ENCODE assay signal across 19 mouse cellular contexts in genomic region chr19:46433712-46434111, GRCm38 (mm10). TPM values are rescaled to one million over a fixed set of nuclear protein-coding genes. Genes with fewer than 3 reads are reported as not detected.
DNase-seq lines count a peak whose midpoint lies in the region; ATAC-seq lines count a peak whose summit lies in the region.
"Had no signal": no experiment of that assay in that cellular context is flagged by ENCODE, and none has a peak within 500 bp of the region (broad histone marks: within the 10 kb centered on the region; RNA-seq: fewer than 3 reads in every experiment).

No protein-coding gene starts in this region.

- peaks cover 41% of the 10 kb centered on the region for H3K4me1 ChIP-seq in hindbrain, embryonic 10.5 days (replicated peaks)
- H3K4me1 ChIP-seq in hindbrain, embryonic 14.5 days (replicated peaks; ENCODE audit: control insufficient read depth, insufficient read depth, low read length): 0 out of 2 replicates have a peak, but pooled peaks cover 14% of the 10 kb centered on the region
- H3K4me1 ChIP-seq in embryonic facial prominence, embryonic 10.5 days: peaks cover 57% of the 10 kb centered on the region
- H3K4me1 ChIP-seq in embryonic facial prominence, embryonic 14.5 days (ENCODE audit: control insufficient read depth, insufficient read depth, low read length): peaks cover 21% of the 10 kb centered on the region
- peaks cover 37% of the 10 kb centered on the region for H3K4me1 ChIP-seq in limb, embryonic 10.5 days
- H3K4me1 ChIP-seq: heart, embryonic 15.5 days had no signal

- DNase-seq in hindbrain, embryonic 10.5 days (ENCODE audit: low spot score): no peak
- DNase-seq in hindbrain, embryonic 14.5 days (ENCODE audit: low spot score): no peak
- DNase-seq in embryonic facial prominence, embryonic 10.5 days (ENCODE audit: low spot score): peak; percentile 52
- no peak for DNase-seq in embryonic facial prominence, embryonic 14.5 days (ENCODE audit: low spot score)
- no peak for DNase-seq in limb, embryonic 10.5 days (ENCODE audit: low spot score)
- no peak for DNase-seq in heart, postnatal 36 days
- DNase-seq in c-Kit-positive CD71-positive TER-119-positive erythroid progenitor cells, embryonic 14.5 days (ENCODE audit: low spot score): no peak
- DNase-seq in right cerebral cortex, postnatal 36 days (ENCODE audit: low spot score in 2 of 2): no peak
- DNase-seq: adrenal gland, postnatal 14 days; cerebellum, adult 18-20 months; heart, adult 2 months; thymus, postnatal 25 days had no signal

- intact Hi-C loops in heart, postnatal 36 days (cut with DNase I): no loop called here

- no peak overlapping the region for H3K4me2 ChIP-seq in hindbrain, embryonic 14.5 days (replicated peaks)
- peak overlapping the region; percentile 18; the same call in 1 of the 2 replicates for H3K4me2 ChIP-seq in embryonic facial prominence, embryonic 14.5 days (ENCODE audit: low read depth, low read length)
- H3K4me2 ChIP-seq: heart, embryonic 15.5 days; liver, embryonic 12.5 days; lung, embryonic 15.5 days; stomach, embryonic 15.5 days had no signal

- no peaks in the 10 kb centered on the region for H3K9me3 ChIP-seq in hindbrain, embryonic 10.5 days
- H3K9me3 ChIP-seq in hindbrain, embryonic 14.5 days (ENCODE audit: control insufficient read depth, low read length): no peaks in the 10 kb centered on the region
- no peaks in the 10 kb centered on the region for H3K9me3 ChIP-seq in embryonic facial prominence, embryonic 10.5 days
- H3K9me3 ChIP-seq in embryonic facial prominence, embryonic 14.5 days (ENCODE audit: control insufficient read depth, low read length): no peaks in the 10 kb centered on the region
- no peaks in the 10 kb centered on the region for H3K9me3 ChIP-seq in limb, embryonic 10.5 days (replicated peaks)
- H3K9me3 ChIP-seq: heart, embryonic 15.5 days; liver, embryonic 12.5 days; lung, embryonic 15.5 days; stomach, embryonic 15.5 days had no signal

- WGBS in hindbrain, embryonic 10.5 days: 61% methylated on average over 7 of the region's 7 CpGs
- 54% methylated on average over 7 of the region's 7 CpGs for WGBS in hindbrain, embryonic 14.5 days
- 41% methylated on average over 7 of the region's 7 CpGs for WGBS in embryonic facial prominence, embryonic 10.5 days
- 38% methylated on average over 7 of the region's 7 CpGs for WGBS in embryonic facial prominence, embryonic 14.5 days
- 64% methylated on average over 7 of the region's 7 CpGs for WGBS in limb, embryonic 10.5 days

- H3K9ac ChIP-seq in hindbrain, embryonic 14.5 days: no peak overlapping the region
- peak overlapping the region; percentile 19; the same call in 1 of the 2 replicates for H3K9ac ChIP-seq in embryonic facial prominence, embryonic 14.5 days (ENCODE audit: low read depth, low read length)
- H3K9ac ChIP-seq: heart, embryonic 15.5 days; liver, embryonic 12.5 days; lung, embryonic 15.5 days; stomach, embryonic 15.5 days had no signal

- ATAC-seq in hindbrain, embryonic 14.5 days (ENCODE audit: low FRiP score): no peak
- no peak for ATAC-seq in embryonic facial prominence, embryonic 14.5 days (ENCODE audit: low read depth)
- ATAC-seq: activated CD4-positive, CD25-positive, alpha-beta regulatory T cell, adult 4 months; liver, embryonic 12.5 days; Patski had no signal

- no peaks in the 10 kb centered on the region for H3K27me3 ChIP-seq in hindbrain, embryonic 10.5 days (ENCODE audit: insufficient read depth, poor library complexity, severe bottlenecking)
- H3K27me3 ChIP-seq in hindbrain, embryonic 14.5 days (ENCODE audit: control insufficient read depth, insufficient read depth, low read length): no peaks in the 10 kb centered on the region
- H3K27me3 ChIP-seq in embryonic facial prominence, embryonic 10.5 days (replicated peaks; ENCODE audit: low read depth, poor library complexity, severe bottlenecking): no peaks in the 10 kb centered on the region
- no peaks in the 10 kb centered on the region for H3K27me3 ChIP-seq in embryonic facial prominence, embryonic 14.5 days (replicated peaks; ENCODE audit: control insufficient read depth, insufficient read depth, low read length)
- H3K27me3 ChIP-seq in limb, embryonic 10.5 days (ENCODE audit: low read depth, poor library complexity, severe bottlenecking): no peaks in the 10 kb centered on the region
- H3K27me3 ChIP-seq: heart, embryonic 15.5 days; liver, embryonic 12.5 days; lung, embryonic 15.5 days; Patski; stomach, embryonic 15.5 days had no signal

- no peak overlapping the region for H3K4me3 ChIP-seq in hindbrain, embryonic 10.5 days
- no peak overlapping the region for H3K4me3 ChIP-seq in hindbrain, embryonic 14.5 days (replicated peaks; ENCODE audit: low read length)
- peak overlapping the region; percentile 32; the same call in 1 of the 2 replicates for H3K4me3 ChIP-seq in embryonic facial prominence, embryonic 10.5 days
- H3K4me3 ChIP-seq in embryonic facial prominence, embryonic 14.5 days (ENCODE audit: low read depth, low read length): no peak overlapping the region
- no peak overlapping the region for H3K4me3 ChIP-seq in limb, embryonic 10.5 days
- H3K4me3 ChIP-seq: heart, adult 2 months; heart, embryonic 15.5 days; liver, embryonic 12.5 days; lung, embryonic 15.5 days; stomach, embryonic 15.5 days had no signal

- H3K36me3 ChIP-seq in hindbrain, embryonic 10.5 days: peaks cover 20% of the 10 kb centered on the region; the same call in 1 of the 2 replicates
- no peaks in the 10 kb centered on the region for H3K36me3 ChIP-seq in hindbrain, embryonic 14.5 days (replicated peaks; ENCODE audit: control insufficient read depth, insufficient read depth)
- H3K36me3 ChIP-seq in embryonic facial prominence, embryonic 10.5 days (replicated peaks): peaks cover 34% of the 10 kb centered on the region
- H3K36me3 ChIP-seq in embryonic facial prominence, embryonic 14.5 days (ENCODE audit: control insufficient read depth, insufficient read depth, low read length): no peaks in the 10 kb centered on the region
- peaks cover 38% of the 10 kb centered on the region for H3K36me3 ChIP-seq in limb, embryonic 10.5 days
- H3K36me3 ChIP-seq: heart, embryonic 15.5 days; liver, embryonic 12.5 days; lung, embryonic 15.5 days; stomach, embryonic 15.5 days had no signal

- H3K27ac ChIP-seq in hindbrain, embryonic 10.5 days: peak overlapping the region; percentile 67
- H3K27ac ChIP-seq in hindbrain, embryonic 14.5 days: no peak overlapping the region
- H3K27ac ChIP-seq in embryonic facial prominence, embryonic 10.5 days (replicated peaks): peak overlapping the region; percentile 79
- peak overlapping the region; percentile 76 for H3K27ac ChIP-seq in embryonic facial prominence, embryonic 14.5 days (replicated peaks; ENCODE audit: low read depth, low read length)
- peak overlapping the region; percentile 56; the same call in 1 of the 2 replicates for H3K27ac ChIP-seq in limb, embryonic 10.5 days
- H3K27ac ChIP-seq: heart, adult 2 months; heart, embryonic 15.5 days; liver, embryonic 12.5 days; lung, embryonic 15.5 days; macrophage; stomach, embryonic 15.5 days had no signal

RNA-seq across cellular contexts. Expression of gene Sufu, which starts 37.0 kb away (rescaled TPM):
- 49.1 and 52.1 TPM in 2 replicates for polyA plus RNA-seq in hindbrain, embryonic 10.5 days (2016; fragmentation: Nextera tagmentation; extraction: Ambion mirVana)
- 23.0 and 24.1 TPM in 2 replicates for polyA plus RNA-seq in hindbrain, embryonic 14.5 days (2014; fragmentation: Nextera tagmentation; extraction: Ambion mirVana)
- polyA plus RNA-seq in embryonic facial prominence, embryonic 10.5 days (2016; fragmentation: Nextera tagmentation; extraction: Ambion mirVana): 50.5 and 53.4 TPM in 2 replicates
- 34.3 and 39.8 TPM in 2 replicates for polyA plus RNA-seq in embryonic facial prominence, embryonic 14.5 days (2014; fragmentation: Nextera tagmentation; extraction: Ambion mirVana)
- 53.8 and 58.5 TPM in 2 replicates for polyA plus RNA-seq in limb, embryonic 10.5 days (2016; fragmentation: Nextera tagmentation; extraction: Ambion mirVana)
- 10 to 100 TPM; 10.8 to 12.7 TPM for total RNA-seq in heart, postnatal 36 days (2021)

RNA-seq across cellular contexts. Expression of gene Actr1a, which starts 38.2 kb away (rescaled TPM):
- 193 and 229 TPM in 2 replicates for polyA plus RNA-seq in hindbrain, embryonic 10.5 days (2016; fragmentation: Nextera tagmentation; extraction: Ambion mirVana)
- 327 and 382 TPM in 2 replicates for polyA plus RNA-seq in hindbrain, embryonic 14.5 days (2014; fragmentation: Nextera tagmentation; extraction: Ambion mirVana)
- 164 and 170 TPM in 2 replicates for polyA plus RNA-seq in embryonic facial prominence, embryonic 10.5 days (2016; fragmentation: Nextera tagmentation; extraction: Ambion mirVana)
- 137 and 156 TPM in 2 replicates for polyA plus RNA-seq in embryonic facial prominence, embryonic 14.5 days (2014; fragmentation: Nextera tagmentation; extraction: Ambion mirVana)
- polyA plus RNA-seq in limb, embryonic 10.5 days (2016; fragmentation: Nextera tagmentation; extraction: Ambion mirVana): 159 and 168 TPM in 2 replicates
- 10 to 100 TPM; 88.4 to 97.0 TPM for total RNA-seq in heart, postnatal 36 days (2021)
